Mouse (Mus musculus) spleen, postnatal 14 days (tissue): ENCODE results near the gene Olfr825.
"Not testable (repeated sequence)": the region's sequence is repeated elsewhere in the genome, so short reads cannot be mapped to it uniquely, and the experiment has no call there.

Experiments used
- DNase-seq, 2 experiments: peaks; one replicate each; pipeline ENCODE4 v3.0.0; 2021 to 2022; ENCODE audit warnings: low spot score in 2 of 2

The Olfr825 gene

DNA sequence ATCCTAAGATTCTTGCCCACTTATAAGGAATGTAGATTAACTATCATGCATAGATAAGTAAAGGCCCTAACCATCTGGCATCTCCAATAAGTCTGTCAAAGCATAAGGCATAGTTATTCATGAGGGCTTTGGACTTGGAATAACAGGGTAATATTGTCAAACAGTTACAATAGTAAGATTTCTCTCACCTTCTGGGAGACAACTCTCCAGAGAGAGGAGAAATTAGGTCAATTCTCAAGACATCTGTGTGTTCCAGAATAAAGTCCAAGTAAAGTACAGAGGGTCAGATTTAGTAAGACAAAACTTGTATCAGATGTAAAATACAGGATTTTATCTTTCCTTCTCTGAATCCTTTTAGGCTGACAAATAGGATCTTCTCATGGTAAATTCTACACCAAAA, at the start of gene Olfr825:
Gene Olfr825 (minus strand): TSS at position 101 of the 400 bp plus-strand sequence.
- no peak for DNase-seq

DNA sequence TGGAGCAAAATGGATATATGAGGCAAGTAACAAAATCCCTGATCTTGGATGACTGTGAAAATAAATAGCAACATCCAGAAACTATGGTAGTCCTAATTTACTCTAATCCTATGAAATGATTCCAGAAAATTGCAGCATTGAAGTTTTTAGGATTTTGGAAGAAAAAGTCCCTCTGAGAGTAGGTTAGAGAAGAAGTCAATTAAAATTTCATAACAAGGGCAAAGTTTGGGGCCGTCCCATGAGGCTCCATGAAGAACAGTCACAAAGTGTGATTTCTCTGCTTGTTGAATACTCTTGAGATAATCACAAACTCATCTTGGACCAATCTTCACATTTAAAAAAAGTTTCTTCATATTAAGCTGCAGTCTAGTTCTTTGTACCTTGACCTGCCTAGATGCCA, 47.7 kb upstream of the Olfr825 start, which contains the start of gene Olfr827:
Gene Olfr827 (minus strand): TSS at position 101 of the 400 bp plus-strand sequence.
- no peak for DNase-seq

DNA sequence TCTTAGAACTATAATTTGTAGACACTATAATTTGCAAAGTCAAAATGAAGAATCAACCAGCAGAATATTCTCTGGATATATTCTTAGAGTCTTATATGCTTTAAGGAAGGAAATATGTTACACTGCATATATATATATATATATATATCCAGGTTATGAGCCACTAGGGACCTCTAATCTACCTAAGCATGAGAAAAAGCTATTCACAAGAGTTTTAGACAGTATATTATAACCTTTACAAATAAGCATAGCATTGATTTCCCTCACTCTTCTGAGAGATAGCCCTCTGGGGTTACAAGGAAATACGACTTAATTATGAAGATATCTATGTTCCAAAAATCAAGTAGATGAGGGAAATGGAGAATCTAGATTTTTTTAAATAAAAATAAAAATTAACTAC, 17.5 kb upstream of the Olfr825 start, which contains the start of gene Olfr826:
Gene Olfr826 (minus strand): TSS at position 101 of the 400 bp plus-strand sequence.
- DNase-seq = no peak

DNA sequence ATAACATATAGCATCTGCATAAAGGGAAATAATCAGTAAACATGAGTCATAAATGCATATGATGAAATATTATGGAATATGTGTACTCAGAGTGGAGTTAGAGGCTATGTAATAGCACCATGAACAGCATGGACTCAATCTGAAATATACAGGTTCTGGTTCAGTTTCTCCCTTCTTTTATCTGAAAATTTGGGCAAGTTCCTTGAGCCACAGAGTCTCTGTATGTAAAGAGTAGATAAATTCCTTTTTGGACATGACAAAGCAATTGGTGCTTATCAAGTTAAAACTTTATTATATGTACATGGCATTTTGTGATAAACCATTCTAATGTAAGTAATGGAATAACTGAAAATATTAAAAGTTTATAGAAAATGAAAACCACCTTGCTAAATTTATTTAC, 1.4 kb downstream of the Olfr825 start:
- no peak for DNase-seq

DNA sequence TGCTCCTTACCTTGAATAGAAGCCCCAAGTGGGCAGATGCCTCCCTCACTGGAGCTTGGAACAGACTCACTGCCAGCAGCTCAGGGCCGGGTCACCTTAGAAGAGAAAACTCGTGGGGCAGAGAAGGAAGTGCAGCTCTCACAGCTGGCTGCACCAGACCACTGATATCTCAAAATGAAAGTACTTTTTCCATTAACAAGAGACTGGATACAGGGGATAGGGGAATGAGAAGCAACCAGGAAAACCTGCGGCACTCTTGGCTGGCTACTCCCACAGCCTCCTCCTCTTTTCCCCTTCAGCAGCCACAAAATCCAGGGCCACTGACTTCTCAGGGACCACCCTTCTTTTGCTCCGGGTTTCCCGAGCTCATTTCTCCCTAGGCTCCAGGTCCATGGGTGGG, 22.4 kb downstream of the Olfr825 start:
- no peak for DNase-seq

DNA sequence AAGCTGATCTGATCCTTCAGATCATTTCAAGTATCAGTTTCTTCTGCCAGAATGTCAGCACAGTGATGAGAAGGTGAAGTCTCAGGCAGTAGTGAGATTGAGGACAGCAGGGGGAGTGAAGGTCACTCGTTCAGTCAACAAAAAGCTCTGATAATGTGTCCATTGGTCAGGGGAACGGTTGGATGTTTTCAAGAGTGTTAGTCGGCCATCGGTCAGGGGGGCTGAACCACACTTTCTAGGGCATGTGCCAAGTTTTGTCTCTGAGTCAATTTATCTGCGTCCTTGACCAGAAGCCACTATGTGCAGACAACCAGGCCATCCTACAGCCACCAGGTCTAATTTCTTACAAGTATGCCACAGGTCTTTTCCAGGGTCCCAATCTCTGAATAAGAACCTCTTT, 24.1 kb downstream of the Olfr825 start:
- not testable (repeated sequence) for DNase-seq

DNA sequence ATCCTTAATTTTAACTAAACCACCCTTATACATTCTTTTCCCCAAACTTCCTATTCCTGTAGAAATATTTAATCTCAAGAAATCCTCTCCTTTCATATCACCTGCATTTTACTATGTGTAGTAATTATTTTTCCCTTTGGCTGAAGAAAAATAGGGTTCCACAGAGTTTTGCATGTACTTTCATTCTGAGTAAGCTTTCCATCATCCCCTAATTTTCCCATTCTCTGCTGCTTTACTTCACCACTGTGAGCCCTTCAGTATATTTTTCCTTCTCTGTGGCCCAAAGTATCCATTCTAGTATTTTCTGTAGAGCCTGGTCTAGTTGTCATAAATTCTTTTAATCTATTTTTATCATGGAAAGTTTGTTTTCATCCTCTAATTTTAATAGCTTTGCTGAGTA, 31.8 kb downstream of the Olfr825 start:
- DNase-seq = no peak

DNA sequence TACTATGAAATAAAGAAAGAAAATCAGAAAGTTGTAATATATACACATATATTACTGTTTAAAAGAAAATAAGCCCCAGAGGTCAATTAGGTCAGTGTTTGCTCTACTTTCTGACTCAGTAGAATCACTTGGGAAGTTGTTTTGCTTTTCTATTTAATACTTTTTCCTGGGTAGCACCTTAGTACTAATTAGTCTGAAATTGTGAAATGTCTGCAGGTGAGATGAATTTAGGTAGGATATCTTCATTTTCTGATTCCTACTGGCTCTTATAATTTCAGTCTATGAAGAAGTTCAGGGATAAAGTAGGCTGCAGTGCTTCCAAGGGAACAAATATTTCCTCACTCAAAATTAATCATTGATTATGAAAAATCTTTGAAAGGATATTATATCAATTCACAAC, 36.7 kb downstream of the Olfr825 start, which contains the start of gene Olfr824:
Gene Olfr824 (minus strand): TSS at position 101 of the 400 bp plus-strand sequence.
- DNase-seq = not testable (repeated sequence)

DNA sequence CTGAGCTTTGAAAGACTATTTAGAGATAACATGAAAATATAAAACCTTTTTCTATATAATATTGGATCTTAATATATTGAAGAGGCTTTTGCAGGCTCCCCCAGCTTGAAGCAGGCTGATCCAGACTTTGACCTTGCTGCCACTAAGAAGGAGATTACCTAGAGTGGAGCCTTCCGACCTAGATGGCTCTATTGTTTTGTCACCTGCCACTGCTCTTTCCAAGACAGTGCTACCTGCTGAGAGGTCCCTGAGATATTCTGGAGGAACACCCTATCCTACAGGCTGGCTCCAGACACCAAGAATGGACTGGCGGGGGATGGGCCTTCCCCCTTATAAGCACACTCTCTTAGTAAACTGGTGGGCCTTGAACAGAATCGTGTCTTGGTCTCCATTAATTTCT, 50.5 kb downstream of the Olfr825 start:
- DNase-seq = not testable (repeated sequence)

DNA sequence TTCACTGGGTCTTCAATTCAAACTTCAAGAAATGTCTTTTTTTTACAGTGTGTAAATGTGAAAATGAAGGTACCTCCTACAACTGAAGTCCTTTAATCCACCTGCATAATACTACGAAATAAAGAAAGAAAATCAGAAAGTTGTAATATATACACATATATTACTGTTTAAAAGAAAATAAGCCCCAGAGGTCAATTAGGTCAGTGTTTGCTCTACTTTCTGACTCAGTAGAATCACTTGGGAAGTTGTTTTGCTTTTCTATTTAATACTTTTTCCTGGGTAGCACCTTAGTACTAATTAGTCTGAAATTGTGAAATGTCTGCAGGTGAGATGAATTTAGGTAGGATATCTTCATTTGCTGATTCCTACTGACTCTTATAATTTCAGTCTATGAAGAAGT, 51.3 kb downstream of the Olfr825 start, which contains the start of gene Olfr823:
Gene Olfr823 (minus strand): TSS at position 101 of the 400 bp plus-strand sequence.
- not testable (repeated sequence) for DNase-seq
